Mouse (Mus musculus): ENCODE data around the gene Ushbp1. TPM values are rescaled to one million over a fixed set of nuclear protein-coding genes. Genes with fewer than 3 reads are reported as not detected.

The Ushbp1 gene
- polyA plus RNA-seq, 1 experiment from 2014 or later: 12.3 TPM

DNA sequence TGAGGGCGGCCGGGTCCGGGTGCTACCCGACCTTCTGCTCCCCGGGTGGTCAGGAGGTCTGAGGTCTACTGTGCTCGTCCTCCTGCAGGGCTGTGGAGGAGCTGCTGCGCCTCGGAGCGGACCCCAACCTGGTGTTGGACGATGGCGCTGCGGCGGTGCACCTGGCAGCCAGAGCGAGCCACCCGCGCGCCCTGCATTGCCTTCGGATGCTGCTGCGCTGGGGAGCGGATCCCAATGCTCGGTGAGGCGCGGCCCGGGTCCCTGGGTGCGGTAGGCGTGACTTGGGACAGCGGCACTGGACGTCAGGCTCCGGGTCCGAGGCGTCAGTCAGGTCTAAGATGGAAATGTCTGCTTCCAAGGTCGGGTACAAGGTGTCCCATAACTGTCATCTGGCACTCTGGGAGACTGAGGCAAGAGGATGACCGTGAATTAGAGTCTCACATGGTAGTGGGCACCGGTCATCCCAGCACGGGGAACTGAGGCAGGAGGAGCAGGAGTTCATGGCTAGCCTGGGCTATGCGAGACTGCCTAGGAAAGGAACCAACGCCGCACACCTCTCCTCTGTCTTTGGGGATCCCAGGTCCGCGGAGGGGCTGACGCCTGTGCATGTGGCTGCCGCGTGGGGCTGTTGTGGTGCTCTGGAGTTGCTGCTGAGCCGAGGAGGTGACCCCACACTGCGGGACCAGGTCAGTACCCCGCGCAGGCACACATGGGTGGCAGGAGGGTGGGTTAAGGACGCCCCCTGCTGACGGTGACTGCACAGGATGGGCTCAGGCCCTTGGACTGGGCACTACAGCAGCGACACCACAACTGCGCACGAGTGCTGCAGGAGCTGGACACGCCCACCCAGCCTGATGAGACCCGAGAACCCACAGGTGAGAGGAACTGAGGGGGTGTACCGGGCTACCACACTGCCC, 10.8 kb upstream of the Ushbp1 start:
- peaks cover 36% of the 10 kb centered on the region for H3K36me3 ChIP-seq (ENCODE audit: control insufficient read depth, insufficient read depth, low read length)
- H3K4me1 ChIP-seq (ENCODE audit: control insufficient read depth, insufficient read depth, low read length): peaks cover 15% of the 10 kb centered on the region
- no peaks in the 10 kb centered on the region for H3K9me3 ChIP-seq (ENCODE audit: control insufficient read depth, low read length)
- peak overlapping the region; percentile 80 for H3K4me3 ChIP-seq (ENCODE audit: low read length)
- peak overlapping the region; percentile 94 for H3K4me2 ChIP-seq (replicated peaks; ENCODE audit: low read depth, low read length)
- H3K27me3 ChIP-seq (ENCODE audit: control insufficient read depth, insufficient read depth, low read length): no peaks in the 10 kb centered on the region
- H3K27ac ChIP-seq (ENCODE audit: low read depth, low read length): peak overlapping the region; percentile 55; the same call in 1 of the 2 replicates
- under 1% methylated on average over 55 of the region's 55 CpGs for WGBS
- ATAC-seq (ENCODE audit: low FRiP score, low TSS enrichment): peak; percentile 86
- peak overlapping the region; percentile 77 for H3K9ac ChIP-seq (ENCODE audit: low read depth, low read length)

DNA sequence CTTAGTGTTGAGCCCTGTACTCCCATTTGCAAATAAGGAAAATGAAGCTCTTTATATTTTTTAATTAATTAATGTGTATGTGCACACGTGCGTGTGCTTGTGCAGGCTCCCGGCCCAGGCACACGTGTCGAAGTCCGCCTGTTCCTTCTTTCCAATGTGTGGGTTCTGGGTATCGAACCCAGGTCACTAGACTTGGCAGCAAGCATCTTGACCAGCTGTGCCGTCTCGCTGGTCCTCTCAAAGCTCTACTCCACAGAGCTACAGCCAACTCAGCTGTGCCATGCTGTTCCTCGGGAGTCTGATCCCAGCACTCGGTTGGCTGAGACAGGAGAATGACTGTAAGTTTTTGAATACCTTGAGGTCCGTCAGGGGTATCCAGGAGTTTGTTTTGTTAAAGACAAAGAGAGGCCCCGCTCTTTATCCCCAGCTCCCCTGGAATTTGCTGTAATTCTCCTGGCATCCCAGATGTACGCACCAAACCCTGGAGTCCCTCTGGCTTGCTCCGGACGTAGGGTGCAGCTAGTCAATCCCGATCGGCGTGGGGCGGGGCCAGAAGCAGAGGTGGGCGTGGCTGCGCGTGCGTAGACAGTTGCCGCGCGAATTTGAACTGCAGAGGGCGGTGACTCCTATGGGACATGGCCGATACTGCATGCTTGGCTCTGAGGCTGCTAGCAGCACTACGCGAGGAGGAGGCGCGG, 9.9 kb upstream of the Ushbp1 start, which contains the start of gene Ankle1:
Ankle1 (plus strand) TSS at position 610 of the 698 bp plus-strand sequence.
- Histone ChIP-seq H3K27me3 (ENCODE audit: control insufficient read depth, insufficient read depth, low read length) (no peaks in the 10 kb centered on the region), H3K27ac (ENCODE audit: low read depth, low read length) (peak within 1 kb of the TSS; percentile 61), H3K36me3 (ENCODE audit: control insufficient read depth, insufficient read depth, low read length) (peaks cover 41% of the 10 kb centered on the region), H3K9ac (ENCODE audit: low read depth, low read length) (peak within 1 kb of the TSS; percentile 77), H3K4me1 (ENCODE audit: control insufficient read depth, insufficient read depth, low read length) (peaks cover 15% of the 10 kb centered on the region), H3K9me3 (ENCODE audit: control insufficient read depth, low read length) (no peaks in the 10 kb centered on the region), H3K4me3 (ENCODE audit: low read length) (peak within 1 kb of the TSS; percentile 80), H3K4me2 (replicated peaks; ENCODE audit: low read depth, low read length) (peak within 1 kb of the TSS; percentile 94)
- peak; percentile 83 for ATAC-seq (ENCODE audit: low FRiP score, low TSS enrichment)
- WGBS: 16% methylated on average over 33 of the region's 33 CpGs

DNA sequence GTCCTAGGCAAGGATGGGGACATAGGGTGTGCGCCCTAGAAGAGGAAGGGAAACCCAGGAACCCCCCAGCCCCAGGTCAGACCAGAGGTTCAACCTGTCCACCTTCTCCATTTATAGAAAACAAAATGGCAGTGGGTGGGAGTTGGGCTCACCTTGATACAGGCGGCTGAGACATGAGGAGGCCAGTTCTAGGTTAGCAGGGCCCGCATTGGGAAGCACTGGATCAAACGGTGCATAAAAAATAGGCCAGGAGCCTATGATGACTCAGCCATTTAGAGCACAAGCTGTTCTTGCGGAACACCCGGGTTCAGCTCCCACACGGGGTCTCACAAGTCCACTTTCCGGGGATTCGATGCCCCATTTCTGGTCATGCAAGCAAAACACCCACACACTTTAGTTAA, 9.3 kb upstream of the Ushbp1 start:
- 70% methylated on average over 9 of the region's 9 CpGs for WGBS
- peaks cover 42% of the 10 kb centered on the region for H3K36me3 ChIP-seq (ENCODE audit: control insufficient read depth, insufficient read depth, low read length)
- no peak overlapping the region for H3K27ac ChIP-seq (ENCODE audit: low read depth, low read length)
- H3K4me2 ChIP-seq (replicated peaks; ENCODE audit: low read depth, low read length): peak overlapping the region; percentile 94; the same call in 1 of the 2 replicates
- H3K4me1 ChIP-seq (ENCODE audit: control insufficient read depth, insufficient read depth, low read length): peaks cover 15% of the 10 kb centered on the region
- no peak for ATAC-seq (ENCODE audit: low FRiP score, low TSS enrichment)
- H3K27me3 ChIP-seq (ENCODE audit: control insufficient read depth, insufficient read depth, low read length): no peaks in the 10 kb centered on the region
- H3K4me3 ChIP-seq (ENCODE audit: low read length): peak overlapping the region; percentile 80; the same call in 1 of the 2 replicates
- H3K9me3 ChIP-seq (ENCODE audit: control insufficient read depth, low read length): no peaks in the 10 kb centered on the region
- H3K9ac ChIP-seq (ENCODE audit: low read depth, low read length): 0 out of 2 replicates have a peak overlapping the region, but pooled peaks have one; percentile 77

DNA sequence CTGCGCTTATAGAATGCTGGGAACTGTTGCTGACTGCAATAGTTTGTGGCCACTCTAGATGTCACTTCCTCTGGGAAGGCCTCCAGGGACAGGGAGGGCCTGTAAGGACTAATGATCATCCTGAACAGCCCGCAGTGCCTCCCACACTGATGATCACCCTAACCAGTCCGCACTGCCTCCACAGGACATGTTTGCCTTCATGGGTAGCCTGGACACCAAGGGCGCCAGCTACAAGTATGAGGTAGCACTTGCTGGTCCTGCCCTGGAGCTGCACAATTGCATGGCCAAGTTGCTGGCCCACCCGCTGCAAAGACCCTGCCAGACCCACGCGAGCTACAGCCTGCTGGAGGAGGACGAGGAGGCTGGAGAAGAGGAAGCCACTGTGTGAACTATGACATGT, 8.4 kb upstream of the Ushbp1 start:
- H3K27ac ChIP-seq (ENCODE audit: low read depth, low read length): no peak overlapping the region
- no peak overlapping the region for H3K9ac ChIP-seq (ENCODE audit: low read depth, low read length)
- H3K4me3 ChIP-seq (ENCODE audit: low read length): no peak overlapping the region
- WGBS: 89% methylated on average over 8 of the region's 8 CpGs
- H3K9me3 ChIP-seq (ENCODE audit: control insufficient read depth, low read length): no peaks in the 10 kb centered on the region
- no peak for ATAC-seq (ENCODE audit: low FRiP score, low TSS enrichment)
- peaks cover 43% of the 10 kb centered on the region for H3K36me3 ChIP-seq (ENCODE audit: control insufficient read depth, insufficient read depth, low read length)
- H3K4me1 ChIP-seq (ENCODE audit: control insufficient read depth, insufficient read depth, low read length): peaks cover 15% of the 10 kb centered on the region
- H3K4me2 ChIP-seq (replicated peaks; ENCODE audit: low read depth, low read length): no peak overlapping the region
- H3K27me3 ChIP-seq (ENCODE audit: control insufficient read depth, insufficient read depth, low read length): no peaks in the 10 kb centered on the region

DNA sequence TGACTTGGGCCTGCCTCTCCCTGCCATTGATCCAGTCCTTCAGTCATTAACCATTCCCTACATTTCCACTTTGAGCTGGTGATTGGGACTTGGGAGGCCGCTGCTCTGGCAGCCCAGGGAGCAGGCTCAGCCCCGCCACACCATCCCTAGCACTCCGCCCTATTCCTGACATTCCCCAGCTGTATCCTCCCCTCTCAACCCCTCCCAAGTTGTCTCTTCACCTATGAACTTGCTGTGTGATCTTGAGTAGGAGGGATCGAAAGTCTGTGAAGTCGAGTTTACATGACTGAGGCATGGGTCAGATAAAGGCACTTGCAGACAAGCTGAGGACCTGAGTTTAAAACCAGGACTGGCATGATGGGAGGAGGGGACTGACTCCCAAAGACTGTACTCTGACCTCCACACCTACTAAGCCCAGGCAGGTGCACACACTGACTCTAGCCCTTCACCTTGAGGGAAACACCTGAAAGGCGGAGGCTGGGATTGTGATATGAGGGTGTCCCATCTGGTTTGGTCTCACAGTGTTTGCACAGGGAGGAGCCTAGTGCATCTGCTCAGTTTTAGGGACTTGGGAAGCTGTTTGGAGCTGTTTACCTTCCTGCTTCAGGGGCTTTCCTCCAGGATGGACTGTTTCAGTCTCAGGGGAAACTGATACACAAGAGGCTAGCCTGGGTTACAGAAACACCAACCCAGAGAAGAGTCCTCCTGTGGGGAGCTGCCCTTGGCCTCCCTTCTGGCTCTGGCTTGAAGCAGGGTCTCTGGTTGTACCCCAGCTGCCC, 7.7 kb upstream of the Ushbp1 start:
- 76% methylated on average over 6 of the region's 6 CpGs for WGBS
- H3K27ac ChIP-seq (ENCODE audit: low read depth, low read length): no peak overlapping the region
- H3K27me3 ChIP-seq (ENCODE audit: control insufficient read depth, insufficient read depth, low read length): no peaks in the 10 kb centered on the region
- peaks cover 42% of the 10 kb centered on the region for H3K36me3 ChIP-seq (ENCODE audit: control insufficient read depth, insufficient read depth, low read length)
- ATAC-seq (ENCODE audit: low FRiP score, low TSS enrichment): no peak
- H3K4me1 ChIP-seq (ENCODE audit: control insufficient read depth, insufficient read depth, low read length): peaks cover 15% of the 10 kb centered on the region
- no peak overlapping the region for H3K9ac ChIP-seq (ENCODE audit: low read depth, low read length)
- no peak overlapping the region for H3K4me2 ChIP-seq (replicated peaks; ENCODE audit: low read depth, low read length)
- no peaks in the 10 kb centered on the region for H3K9me3 ChIP-seq (ENCODE audit: control insufficient read depth, low read length)
- H3K4me3 ChIP-seq (ENCODE audit: low read length): no peak overlapping the region

DNA sequence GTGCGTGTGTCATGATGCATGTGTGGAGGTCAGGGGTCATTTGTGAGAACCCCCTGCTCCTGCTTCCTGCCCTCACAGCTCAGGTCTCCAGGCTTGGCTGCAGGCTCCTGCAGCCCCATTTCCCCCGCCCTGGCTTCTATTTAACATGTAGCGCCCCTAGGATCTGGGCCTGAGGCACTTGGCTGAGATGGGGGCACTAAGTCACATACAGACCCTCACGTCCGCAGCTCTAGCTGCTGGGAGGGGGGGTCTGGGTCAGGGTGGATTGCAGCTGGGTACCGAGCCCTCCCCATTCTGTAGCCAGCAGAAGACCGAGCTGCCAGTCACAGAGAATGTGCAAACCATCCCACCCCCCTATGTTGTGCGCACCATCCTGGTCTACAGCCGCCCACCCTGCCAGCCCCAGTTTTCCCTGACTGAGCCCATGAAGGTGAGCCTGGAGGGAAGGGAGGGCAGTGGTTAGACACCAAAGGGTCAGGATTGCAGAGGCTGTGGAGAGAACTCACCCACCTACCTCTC, 6.9 kb upstream of the Ushbp1 start:
- Histone ChIP-seq H3K36me3 (ENCODE audit: control insufficient read depth, insufficient read depth, low read length) (peaks cover 36% of the 10 kb centered on the region), H3K9me3 (ENCODE audit: control insufficient read depth, low read length) (no peaks in the 10 kb centered on the region), H3K9ac (ENCODE audit: low read depth, low read length) (no peak overlapping the region), H3K27ac (ENCODE audit: low read depth, low read length) (no peak overlapping the region), H3K4me3 (ENCODE audit: low read length) (no peak overlapping the region), H3K27me3 (ENCODE audit: control insufficient read depth, insufficient read depth, low read length) (no peaks in the 10 kb centered on the region), H3K4me1 (ENCODE audit: control insufficient read depth, insufficient read depth, low read length) (peaks cover 18% of the 10 kb centered on the region), H3K4me2 (replicated peaks; ENCODE audit: low read depth, low read length) (no peak overlapping the region)
- 84% methylated on average over 9 of the region's 9 CpGs for WGBS
- no peak for ATAC-seq (ENCODE audit: low FRiP score, low TSS enrichment)

DNA sequence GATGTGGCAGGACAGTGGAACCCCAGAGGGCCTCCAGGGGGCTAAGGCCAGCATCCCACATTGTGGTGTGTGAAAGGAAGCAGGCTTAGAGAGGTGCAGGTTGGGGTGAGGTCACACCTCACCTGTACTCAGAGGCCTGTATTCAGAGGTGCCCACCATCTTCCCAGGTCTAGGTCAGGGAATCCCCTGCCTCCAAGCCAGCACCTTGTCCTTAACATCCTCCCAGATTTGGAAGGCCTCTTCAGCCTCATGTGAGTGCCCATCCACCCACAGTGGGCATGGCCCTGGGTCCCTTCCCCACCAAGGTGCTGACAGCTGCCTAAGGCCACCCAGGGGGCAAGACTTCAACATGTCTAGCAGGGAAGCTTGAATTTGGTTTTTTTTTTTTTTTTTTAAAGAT, 5.9 kb upstream of the Ushbp1 start:
- Histone ChIP-seq H3K27me3 (ENCODE audit: control insufficient read depth, insufficient read depth, low read length) (no peaks in the 10 kb centered on the region), H3K4me3 (ENCODE audit: low read length) (no peak overlapping the region), H3K4me1 (ENCODE audit: control insufficient read depth, insufficient read depth, low read length) (peaks cover 13% of the 10 kb centered on the region; the same call in 1 of the 2 replicates), H3K9me3 (ENCODE audit: control insufficient read depth, low read length) (no peaks in the 10 kb centered on the region), H3K9ac (ENCODE audit: low read depth, low read length) (no peak overlapping the region), H3K27ac (ENCODE audit: low read depth, low read length) (no peak overlapping the region), H3K4me2 (replicated peaks; ENCODE audit: low read depth, low read length) (no peak overlapping the region), H3K36me3 (ENCODE audit: control insufficient read depth, insufficient read depth, low read length) (peaks cover 31% of the 10 kb centered on the region)
- no peak for ATAC-seq (ENCODE audit: low FRiP score, low TSS enrichment)

DNA sequence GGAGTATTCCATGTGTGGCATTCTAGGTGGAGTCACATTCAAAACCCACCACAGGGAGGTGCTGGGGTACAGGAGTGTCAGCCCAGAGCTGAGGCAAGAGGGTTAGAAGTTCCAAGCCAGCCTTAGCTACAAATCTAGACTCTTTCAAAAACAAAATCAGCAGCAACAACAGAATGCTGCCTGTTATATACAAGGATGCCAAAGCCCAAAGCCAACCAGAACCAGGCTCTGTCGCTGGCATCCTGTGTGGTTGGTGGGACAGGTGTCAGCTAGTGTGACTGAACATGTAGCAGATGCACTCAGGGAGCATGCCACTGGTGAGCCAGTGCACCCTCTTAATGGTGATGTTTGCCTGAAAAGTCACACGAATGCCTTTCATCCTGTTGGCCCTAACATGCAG, 5.2 kb upstream of the Ushbp1 start:
- H3K4me3 ChIP-seq (ENCODE audit: low read length): no peak overlapping the region
- no peak overlapping the region for H3K27ac ChIP-seq (ENCODE audit: low read depth, low read length)
- WGBS: 90% methylated on average over 2 of the region's 2 CpGs
- H3K4me2 ChIP-seq (replicated peaks; ENCODE audit: low read depth, low read length): no peak overlapping the region
- H3K27me3 ChIP-seq (ENCODE audit: control insufficient read depth, insufficient read depth, low read length): no peaks in the 10 kb centered on the region
- no peaks in the 10 kb centered on the region for H3K9me3 ChIP-seq (ENCODE audit: control insufficient read depth, low read length)
- no peak for ATAC-seq (ENCODE audit: low FRiP score, low TSS enrichment)
- H3K9ac ChIP-seq (ENCODE audit: low read depth, low read length): no peak overlapping the region
- peaks cover 31% of the 10 kb centered on the region for H3K36me3 ChIP-seq (ENCODE audit: control insufficient read depth, insufficient read depth, low read length)
- peaks cover 13% of the 10 kb centered on the region; the same call in 1 of the 2 replicates for H3K4me1 ChIP-seq (ENCODE audit: control insufficient read depth, insufficient read depth, low read length)

Data from kidney, embryonic 14.5 days (tissue).